Mouse (Mus musculus) brain, embryonic 18.5 days (tissue): ENCODE measurements around the gene Olfr1222.
"Not testable (repeated sequence)": the region's sequence is repeated elsewhere in the genome, so short reads cannot be mapped to it uniquely, and the experiment has no call there.

Experiments used
- DNase-seq: peaks from one replicate; pipeline ENCODE4 v3.0.0-alpha.2; 2012; ENCODE audit warnings: low read depth, low spot score

Gene Olfr1222

GRCm38 (mm10) chr2:89132954-89133353 lies at the start of gene Olfr1222:
TSS of gene Olfr1222 (minus strand) at chr2:89133054.
- no peak for DNase-seq

- DNase-seq: no peak
These were observed 41.7 kb upstream of the Olfr1222 start, which contains the start of gene Olfr1225 for GRCm38 (mm10) chr2:89174569-89174968. TSS of gene Olfr1225 (minus strand) at chr2:89174669.

- DNase-seq: not testable (repeated sequence)
These were observed 31.9 kb upstream of the Olfr1222 start for GRCm38 (mm10) chr2:89164711-89165110.

- not testable (repeated sequence) for DNase-seq
These were observed 31.1 kb upstream of the Olfr1222 start, which contains the start of gene Olfr1224-ps1 for GRCm38 (mm10) chr2:89163991-89164390. TSS of gene Olfr1224-ps1 (minus strand) at chr2:89164091.

GRCm38 (mm10) chr2:89151460-89151859 lies 18.6 kb upstream of the Olfr1222 start, which contains the start of gene Olfr1223:
TSS of gene Olfr1223 (minus strand) at chr2:89151560.
- DNase-seq: no peak

- DNase-seq: no peak
These were observed 15.7 kb downstream of the Olfr1222 start, which contains the start of gene Olfr1221 for GRCm38 (mm10) chr2:89117183-89117582. TSS of gene Olfr1221 (minus strand) at chr2:89117283.

GRCm38 (mm10) chr2:89106735-89107134 lies 26.1 kb downstream of the Olfr1222 start, which contains the start of gene Olfr1220:
TSS of gene Olfr1220 (minus strand) at chr2:89106835.
- DNase-seq: no peak

GRCm38 (mm10) chr2:89105651-89106050 lies 27.2 kb downstream of the Olfr1222 start:
- DNase-seq: no peak

- DNase-seq: no peak
These were observed 39.0 kb downstream of the Olfr1222 start for GRCm38 (mm10) chr2:89093848-89094247.

GRCm38 (mm10) chr2:89083413-89083812 lies 49.4 kb downstream of the Olfr1222 start, which contains the start of gene Olfr1219:
TSS of gene Olfr1219 (minus strand) at chr2:89083513.
- no peak for DNase-seq

GRCm38 (mm10) chr2:89081487-89081886 lies 51.4 kb downstream of the Olfr1222 start:
- no peak for DNase-seq
